Mouse (Mus musculus): ENCODE results near the gene Ezh2.
"Not testable (repeated sequence)": the region's sequence is repeated elsewhere in the genome, so short reads cannot be mapped to it uniquely, and the experiment has no call there.

The Ezh2 gene

DNA sequence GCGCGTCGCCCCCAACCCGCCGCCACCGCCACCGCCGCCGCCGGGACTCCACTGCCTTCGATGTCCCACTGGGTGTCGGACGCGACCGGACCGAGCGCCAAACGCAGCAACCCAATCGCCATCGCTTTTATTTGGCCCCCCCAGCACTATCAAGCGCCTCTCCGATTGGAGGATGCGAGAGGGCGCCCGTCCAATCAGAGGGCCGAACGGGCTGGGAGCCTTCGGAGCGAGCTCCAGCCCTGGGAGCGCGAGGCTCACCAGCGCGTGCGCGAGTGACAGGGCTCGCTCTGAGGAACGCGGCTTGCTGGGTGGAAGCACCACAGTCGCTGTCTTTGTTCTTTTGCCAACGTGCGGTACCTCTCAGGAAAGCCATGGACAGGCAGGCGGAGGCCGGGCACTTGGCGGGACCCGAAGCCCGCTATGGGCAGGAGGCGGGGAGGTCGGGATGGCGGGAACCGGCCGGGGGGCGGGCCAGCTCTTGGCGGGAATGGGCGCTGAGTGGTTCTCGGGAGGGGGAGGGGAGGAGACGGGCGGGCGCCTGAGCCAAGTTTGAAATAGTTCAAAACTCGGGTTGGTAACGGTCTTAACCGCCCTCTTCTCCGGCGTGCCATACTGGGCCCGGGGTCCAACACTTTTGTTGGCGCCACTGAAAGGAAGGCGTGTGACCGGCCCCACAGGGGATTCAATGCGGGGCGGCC, at the start of gene Ezh2:
Gene Ezh2 (minus strand): TSS at position 416 of the 698 bp plus-strand sequence.
- DNase-seq (ENCODE audit: low spot score in 2 of 2): peak; percentile 97

DNA sequence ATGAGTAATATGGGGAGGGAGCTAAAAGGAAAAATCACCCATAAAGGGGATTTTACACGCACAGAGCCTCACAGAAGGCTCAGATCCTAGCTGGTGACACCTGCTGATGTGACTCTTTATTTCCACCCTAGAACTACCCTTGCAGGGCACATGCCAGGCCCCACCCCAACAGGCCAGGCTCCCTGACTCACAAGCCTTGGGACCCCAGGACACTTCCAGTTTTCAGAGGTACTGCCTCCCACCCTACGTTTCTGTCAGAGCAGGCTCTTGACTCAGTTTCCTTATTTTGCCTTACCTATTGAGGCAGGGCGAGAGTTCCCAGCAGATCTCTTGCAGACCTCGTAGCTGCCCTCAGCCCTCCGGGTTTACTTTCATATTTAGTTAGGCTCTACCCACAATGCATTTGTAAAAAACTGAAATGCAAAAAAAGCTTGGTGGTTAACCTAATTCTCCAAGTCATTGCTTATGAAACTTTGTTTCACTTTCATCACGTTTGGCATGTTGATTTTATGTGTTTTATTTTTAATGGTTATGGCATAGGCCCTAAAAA, 41.5 kb upstream of the Ezh2 start:
- DNase-seq (ENCODE audit: low spot score in 2 of 2): peak; percentile 53 to 67

- no peak for DNase-seq (ENCODE audit: low spot score in 2 of 2)
Observed at GRCm38 (mm10) chr6:47635995-47636526, 40.9 kb upstream of the Ezh2 start.

DNA sequence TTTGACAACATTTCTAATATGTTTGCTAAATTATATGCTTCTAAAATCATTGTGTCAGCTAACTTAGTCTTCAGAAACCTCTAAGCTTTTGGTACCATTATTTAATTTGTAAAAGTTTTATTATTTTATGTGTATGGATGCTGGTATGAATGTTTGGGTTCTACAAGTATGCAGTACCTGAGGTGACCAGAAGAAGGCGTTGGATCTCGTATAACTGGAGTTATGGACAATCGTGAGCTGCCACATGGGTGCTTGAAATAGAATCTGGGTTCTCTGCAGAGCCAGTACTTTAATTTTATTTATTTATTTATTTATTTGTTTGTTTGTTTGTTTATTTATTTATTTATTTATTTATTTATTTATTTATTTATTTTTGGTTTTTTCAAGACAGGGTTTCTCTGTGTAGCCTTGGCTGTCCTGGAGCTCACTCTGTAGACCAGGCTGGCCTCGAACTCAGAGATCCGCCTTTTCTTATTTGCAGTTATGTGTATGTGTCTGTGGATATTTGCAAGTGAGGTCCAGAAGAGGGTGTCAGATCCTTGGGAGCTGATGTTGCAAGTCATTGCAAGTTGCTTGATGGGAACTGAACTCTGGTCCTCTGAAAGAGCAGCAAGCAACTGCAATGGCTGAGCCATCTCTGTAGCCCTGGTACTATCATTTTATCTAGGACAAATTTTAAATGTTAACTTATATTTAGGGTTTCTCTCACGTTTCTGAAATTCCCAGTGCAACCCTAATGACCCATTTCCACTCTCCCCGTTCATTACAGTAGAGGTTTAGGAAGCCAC, 40.3 kb upstream of the Ezh2 start:
- no peak for DNase-seq (ENCODE audit: low spot score in 2 of 2)

DNA sequence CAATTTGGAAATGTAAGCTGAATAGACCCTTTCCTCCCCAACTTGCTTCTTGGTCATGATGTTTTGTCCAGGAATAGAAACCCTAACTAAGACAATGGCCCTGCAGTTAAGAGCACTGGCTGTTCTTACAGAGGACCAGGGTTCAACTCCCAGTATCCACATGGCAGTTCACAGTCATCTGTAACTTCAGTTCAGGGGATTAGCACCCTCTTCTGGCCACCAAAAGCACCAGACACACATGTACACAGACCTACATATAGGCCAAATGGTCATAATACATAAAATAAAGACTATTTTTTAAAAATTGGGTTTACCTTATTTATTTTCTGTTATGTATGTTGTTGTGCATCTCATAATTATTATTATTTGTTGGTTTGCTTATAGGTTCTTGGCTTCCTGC, 38.3 kb upstream of the Ezh2 start:
- peak in 1 of 2 experiments; percentile 24 for DNase-seq (ENCODE audit: low spot score in 2 of 2)

GRCm38 (mm10) chr6:47630061-47630460, 34.9 kb upstream of the Ezh2 start:
- not testable (repeated sequence) for DNase-seq (ENCODE audit: low spot score in 2 of 2)

- no peak for DNase-seq (ENCODE audit: low spot score in 2 of 2)
Observed at GRCm38 (mm10) chr6:47627978-47628377, 32.8 kb upstream of the Ezh2 start.

- DNase-seq (ENCODE audit: low spot score in 2 of 2): not testable (repeated sequence)
Observed at GRCm38 (mm10) chr6:47626976-47627375, 31.8 kb upstream of the Ezh2 start.

- no peak for DNase-seq (ENCODE audit: low spot score in 2 of 2)
Observed at GRCm38 (mm10) chr6:47621039-47621438, 25.9 kb upstream of the Ezh2 start.

- not testable (repeated sequence) for DNase-seq (ENCODE audit: low spot score in 2 of 2)
Observed at GRCm38 (mm10) chr6:47608306-47608705, 13.2 kb upstream of the Ezh2 start.

DNA sequence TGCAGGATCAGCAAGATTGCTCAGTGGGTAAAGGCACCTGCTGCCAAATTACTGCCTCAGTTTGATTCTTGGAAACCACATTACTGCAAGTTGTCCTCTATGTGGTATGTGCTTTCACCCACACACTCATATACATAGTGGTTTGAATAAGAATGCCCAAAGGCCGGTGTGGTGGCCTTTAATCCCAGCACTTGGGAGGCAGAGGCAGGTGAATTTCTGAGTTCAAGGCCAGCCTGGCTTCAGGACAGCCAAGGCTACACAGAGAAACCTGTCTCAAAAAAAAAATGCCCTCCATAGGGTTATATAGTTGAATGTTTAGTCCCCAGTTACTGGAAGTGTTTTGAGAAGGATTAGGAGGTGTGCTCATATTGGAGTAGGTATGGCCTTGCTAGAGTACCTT, 6.8 kb upstream of the Ezh2 start:
- no peak for DNase-seq (ENCODE audit: low spot score in 2 of 2)

DNA sequence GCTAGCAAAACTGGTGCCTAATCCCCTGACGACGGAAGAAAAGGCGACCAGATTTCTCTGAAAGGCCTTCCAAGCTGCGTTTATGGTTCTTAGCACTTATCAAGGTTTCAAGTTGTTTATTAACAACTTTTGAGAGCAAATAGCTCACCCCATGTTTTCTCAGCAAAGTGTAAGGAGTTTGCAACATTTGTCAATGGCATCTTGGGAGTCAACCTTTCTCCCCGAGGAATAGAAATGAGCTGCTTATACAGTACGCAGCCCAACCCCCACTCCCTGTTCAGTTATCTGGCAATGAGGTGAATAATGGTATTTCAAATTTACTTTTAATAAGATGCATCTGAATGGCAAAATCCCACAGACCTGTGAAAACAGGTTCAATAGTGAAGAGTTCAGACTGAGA, 555 bp upstream of the Ezh2 start:
- DNase-seq (ENCODE audit: low spot score in 2 of 2): peak in 1 of 2 experiments; percentile 38

- DNase-seq (ENCODE audit: low spot score in 2 of 2): peak; percentile 69 to 74
Observed at GRCm38 (mm10) chr6:47594141-47594835, 853 bp downstream of the Ezh2 start.

DNA sequence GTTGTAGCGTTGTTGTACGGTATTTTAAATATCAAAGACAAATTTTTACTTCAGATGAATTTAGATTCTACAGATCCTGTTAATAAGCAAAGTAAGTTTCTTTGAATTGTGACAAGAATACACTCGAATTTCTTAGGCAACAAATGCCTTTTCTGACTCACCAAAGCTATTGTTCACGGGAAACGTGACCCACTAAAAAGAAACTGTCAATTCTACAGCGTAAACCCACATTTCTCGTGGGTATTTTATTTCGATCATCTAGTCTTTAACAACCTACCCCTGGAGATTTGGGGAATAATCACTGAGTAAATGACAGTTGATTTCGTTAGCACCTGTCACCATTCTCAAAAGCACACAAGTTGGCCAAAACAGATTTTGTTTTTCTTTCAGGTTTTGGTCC, 1.6 kb downstream of the Ezh2 start:
- no peak for DNase-seq (ENCODE audit: low spot score in 2 of 2)

GRCm38 (mm10) chr6:47587332-47587731, 7.8 kb downstream of the Ezh2 start:
- not testable (repeated sequence) for DNase-seq (ENCODE audit: low spot score in 2 of 2)

DNA sequence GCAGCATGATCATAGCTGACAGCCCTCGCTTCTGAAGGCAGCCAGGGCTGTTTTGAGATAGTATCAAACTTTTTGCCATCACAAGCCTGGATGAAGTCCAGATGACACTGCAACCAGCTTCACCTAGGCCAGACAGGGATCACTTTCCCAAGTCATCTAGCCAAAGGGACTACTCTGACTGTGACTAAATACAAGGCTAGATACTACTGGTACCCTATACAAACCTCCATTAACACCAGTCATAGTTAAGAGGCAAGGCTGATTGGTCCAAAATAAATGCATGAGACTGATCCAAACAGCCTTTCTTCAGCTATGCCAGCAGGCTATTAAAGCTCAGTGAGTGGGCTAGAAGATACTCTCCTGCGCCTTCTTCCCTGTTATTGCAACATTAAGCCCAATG, 22.3 kb downstream of the Ezh2 start:
- no peak for DNase-seq (ENCODE audit: low spot score in 2 of 2)

DNA sequence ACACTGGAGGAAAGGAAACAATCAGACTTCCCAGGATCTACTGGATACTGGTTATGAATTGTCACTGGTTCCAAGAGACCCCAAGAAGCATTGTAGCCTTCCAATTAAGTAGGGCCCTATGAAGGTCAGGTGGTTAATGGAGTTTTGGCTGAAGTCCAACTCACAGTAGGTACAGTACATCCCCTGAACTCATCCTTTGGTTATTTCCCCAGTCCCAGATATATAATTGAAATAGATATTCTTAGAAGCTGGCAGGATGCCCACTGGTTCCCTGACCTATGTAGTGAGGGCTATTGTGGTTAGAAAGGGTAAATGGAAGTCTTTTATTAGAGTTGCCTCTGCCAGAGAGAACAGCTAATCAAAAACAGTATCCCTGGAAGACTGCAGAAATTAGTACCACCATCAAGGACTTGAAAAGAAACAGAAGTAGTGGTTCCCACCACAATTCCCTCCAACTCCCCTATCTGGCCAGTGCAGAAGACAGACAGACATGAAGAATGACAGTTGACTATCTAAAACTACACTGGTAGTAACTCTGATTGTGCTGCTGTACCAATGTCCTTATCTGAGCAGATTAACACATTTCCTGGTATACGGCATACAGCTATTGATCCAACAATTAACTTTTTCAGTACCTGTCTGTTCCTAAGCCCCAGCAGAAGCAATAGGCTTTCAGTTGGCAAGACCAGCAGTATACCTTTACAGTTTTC, 29.7 kb downstream of the Ezh2 start:
- peak in 1 of 2 experiments; percentile 12 for DNase-seq (ENCODE audit: low spot score in 2 of 2)

DNA sequence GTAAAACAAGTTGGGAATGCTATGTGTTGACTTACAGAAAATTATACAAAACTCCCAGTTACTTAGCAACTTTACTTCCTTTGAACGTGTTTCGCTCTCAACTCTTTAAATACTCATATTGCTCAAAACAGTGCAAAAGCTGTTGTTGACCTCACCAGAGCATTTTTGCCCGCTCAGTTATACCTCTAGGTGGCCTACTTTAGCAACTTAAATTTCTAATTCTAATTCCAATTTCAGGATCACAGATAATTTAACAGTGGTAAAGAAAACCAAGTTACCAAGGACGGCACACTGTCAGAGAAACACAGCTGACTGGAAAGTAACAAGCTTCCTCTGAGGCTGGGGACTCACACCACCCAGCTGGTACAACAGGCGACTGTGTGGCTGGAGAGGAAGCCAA, 33.7 kb downstream of the Ezh2 start:
- no peak for DNase-seq (ENCODE audit: low spot score in 2 of 2)

DNA sequence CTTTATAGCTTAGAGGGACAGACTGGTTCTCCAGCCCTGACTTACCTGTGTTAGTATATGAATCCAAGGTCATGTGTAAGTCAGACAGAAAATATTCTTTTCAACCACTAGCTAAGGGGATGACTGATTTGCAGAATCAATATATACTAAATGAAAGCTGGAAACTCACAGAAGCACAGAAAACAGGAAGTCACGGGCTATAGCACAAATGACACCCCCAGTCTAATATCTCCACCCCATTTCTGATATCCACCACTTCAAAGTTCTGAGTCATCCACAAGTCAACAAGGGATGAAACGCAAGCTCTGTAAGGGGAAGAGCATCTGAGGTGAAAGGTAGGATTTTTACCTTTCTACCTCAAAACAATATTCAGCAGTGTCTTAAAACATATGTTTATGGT, 34.3 kb downstream of the Ezh2 start:
- no peak for DNase-seq (ENCODE audit: low spot score in 2 of 2)

- DNase-seq (ENCODE audit: low spot score in 2 of 2): no peak
Observed at GRCm38 (mm10) chr6:47560407-47560806, 34.7 kb downstream of the Ezh2 start.

DNA sequence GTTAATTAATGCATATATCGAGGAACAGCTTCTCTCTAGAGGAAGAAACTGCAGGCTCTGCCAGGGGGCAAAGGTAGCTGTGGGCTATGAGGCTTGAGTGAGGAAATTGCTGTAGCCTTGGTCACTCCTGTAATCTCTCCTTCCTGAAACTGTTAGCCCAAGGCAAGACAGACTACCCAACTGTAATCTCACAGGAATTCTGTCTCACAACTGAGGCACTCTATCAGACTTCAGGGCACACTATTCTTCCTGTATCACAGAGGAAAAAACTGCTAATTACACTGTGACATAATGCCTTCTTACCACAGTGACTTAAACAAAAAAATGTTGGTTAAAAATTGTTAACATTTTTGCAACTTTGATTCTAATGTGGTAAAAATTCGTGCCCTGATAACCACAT, 35.9 kb downstream of the Ezh2 start:
- no peak for DNase-seq (ENCODE audit: low spot score in 2 of 2)

Data from spleen, postnatal 36 days (tissue).